Mouse (Mus musculus): Measurements from ENCODE around the gene Pkp1.

DNA sequence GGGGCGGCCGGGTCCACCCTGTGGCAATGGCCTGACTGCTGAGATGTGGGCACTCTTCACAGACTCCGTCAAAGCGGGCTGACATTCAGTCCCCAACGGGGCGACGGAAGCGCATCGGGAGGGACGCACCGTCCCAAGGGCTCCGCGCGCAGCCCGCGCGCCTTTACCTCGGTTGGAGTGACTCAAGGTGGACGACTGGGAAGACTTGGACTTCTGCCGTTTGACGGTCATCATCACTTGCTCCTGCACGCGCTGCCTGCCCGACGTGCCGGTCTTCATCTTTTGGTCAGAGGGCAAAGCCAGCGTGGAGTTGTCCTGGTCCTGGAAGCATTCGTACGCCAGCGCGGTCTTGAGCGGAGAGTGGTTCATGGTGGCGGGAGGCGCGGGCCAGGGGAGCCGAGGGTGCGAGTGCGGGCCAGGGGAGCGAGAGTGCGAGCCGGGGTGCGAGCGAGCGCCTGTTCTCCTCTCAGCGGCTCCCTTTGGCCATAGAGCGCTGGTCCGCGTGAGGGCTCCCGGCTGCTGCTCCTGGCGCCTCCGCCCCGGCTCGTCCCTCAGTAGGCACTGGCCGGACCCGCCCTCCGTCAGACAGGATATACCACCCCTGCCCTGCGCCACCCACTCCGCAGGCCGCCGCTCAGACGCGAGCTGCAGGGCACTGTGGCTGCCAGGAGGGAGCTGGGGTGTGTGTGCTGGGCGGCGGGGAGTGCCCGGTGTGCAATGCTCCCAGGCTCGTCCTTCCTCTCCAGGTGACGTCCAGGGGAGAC is at the start of gene Pkp1:
- TF ChIP-seq CTCF (IDR thresholded peaks at IDR 0.05; ENCODE audit: low read depth, low read length) (no peak), TAL1 (conservative IDR thresholded peaks at IDR 0.05; ENCODE audit: low read depth, low read length) (no peak)
